Mouse (Mus musculus): ENCODE measurements around the gene Gm13691.
"Not testable (repeated sequence)": the region's sequence is repeated elsewhere in the genome, so short reads cannot be mapped to it uniquely, and the experiment has no call there.

Gm13691 gene

DNA sequence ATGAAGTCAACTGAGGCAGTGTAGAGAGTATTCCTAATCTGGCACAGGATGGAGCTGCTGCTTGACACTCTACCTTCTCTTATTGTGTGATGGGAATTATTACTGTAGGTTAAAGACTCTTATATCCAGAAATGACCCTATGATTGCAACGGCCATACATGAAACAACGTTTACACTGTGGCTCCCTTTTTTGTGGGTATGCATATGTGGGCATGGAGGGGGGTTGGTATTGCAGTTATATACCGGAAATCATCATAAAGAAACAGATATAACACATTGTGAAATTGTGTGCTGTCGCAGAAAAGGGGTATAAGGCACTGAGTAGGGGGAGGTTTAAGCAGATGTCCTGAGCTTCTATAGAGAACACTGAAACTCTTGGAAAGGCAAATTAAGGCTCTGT, 45.6 kb downstream of the Gm13691 start:
- no peak for DNase-seq (ENCODE audit: low spot score)

DNA sequence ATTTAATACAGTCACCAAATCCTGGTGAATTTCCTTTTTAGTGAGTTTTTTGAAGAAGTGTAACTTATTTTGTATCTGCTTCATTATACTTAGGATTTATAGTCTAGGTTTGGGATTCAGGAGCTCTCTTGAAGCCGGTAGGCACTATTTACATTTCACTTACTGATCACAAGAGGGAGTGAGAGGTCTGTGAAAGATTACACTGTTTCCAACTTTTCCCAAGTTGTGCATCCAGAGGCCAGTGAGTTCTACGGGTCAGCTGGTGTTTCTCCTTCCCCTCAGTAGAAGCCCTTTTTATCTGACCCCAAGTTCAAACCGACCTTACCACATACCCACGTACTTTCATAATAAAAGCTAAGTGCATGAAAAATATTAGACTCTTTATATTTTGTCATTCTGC, 47.0 kb downstream of the Gm13691 start:
- DNase-seq (ENCODE audit: low spot score), result no peak

DNA sequence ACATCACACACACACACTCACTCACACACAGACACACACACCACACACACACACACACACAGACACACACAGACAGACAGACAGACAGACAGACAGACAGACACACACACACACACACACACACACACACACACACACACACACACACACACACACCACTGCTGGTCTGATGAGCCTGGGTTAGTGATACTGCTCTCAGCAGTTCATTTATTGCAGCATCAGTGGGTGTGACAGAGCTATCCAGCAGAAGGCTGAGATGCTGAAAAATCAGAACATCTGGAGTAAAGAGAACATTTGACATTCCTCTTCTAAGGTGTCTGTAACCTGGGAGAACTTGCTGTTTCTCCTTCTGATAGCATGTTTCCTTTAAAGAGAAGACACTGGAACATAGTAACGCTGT, 47.6 kb downstream of the Gm13691 start:
- not testable (repeated sequence) for DNase-seq (ENCODE audit: low spot score)

DNA sequence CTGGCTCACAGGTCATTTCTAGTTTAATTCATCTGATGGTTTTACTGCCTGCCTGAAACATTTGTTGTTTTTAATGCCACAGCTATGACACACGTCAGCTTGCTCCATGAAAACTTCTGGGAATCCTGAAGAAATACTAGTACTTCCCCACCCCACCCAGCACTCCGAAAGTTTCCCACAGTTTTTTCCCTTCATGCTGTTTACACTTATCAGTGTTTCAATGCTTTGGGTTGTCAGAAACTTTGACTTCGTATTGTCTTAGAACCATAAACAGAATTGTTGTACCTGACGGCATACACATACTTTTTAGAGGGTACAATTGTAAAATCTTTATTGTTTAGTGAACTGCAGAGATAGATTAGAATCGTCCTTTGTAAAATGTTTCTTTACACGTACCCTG, 48.9 kb downstream of the Gm13691 start:
- DNase-seq (ENCODE audit: low spot score), result no peak

All from urinary bladder, postnatal 25 days (tissue).